Mouse (Mus musculus) A20 (cell line): ENCODE data around the gene Clasp1.

Experiments
- DNase-seq: peaks from one replicate; pipeline ENCODE4 v3.0.0-alpha.2; 2011; ENCODE audit warnings: low read depth, low spot score

Gene Clasp1

GRCm38 (mm10) chr1:118450891-118451450 lies 62.1 kb downstream of the Clasp1 start:
- DNase-seq = no peak

- no peak for DNase-seq
These were observed 64.7 kb downstream of the Clasp1 start for GRCm38 (mm10) chr1:118453577-118453976.

DNA sequence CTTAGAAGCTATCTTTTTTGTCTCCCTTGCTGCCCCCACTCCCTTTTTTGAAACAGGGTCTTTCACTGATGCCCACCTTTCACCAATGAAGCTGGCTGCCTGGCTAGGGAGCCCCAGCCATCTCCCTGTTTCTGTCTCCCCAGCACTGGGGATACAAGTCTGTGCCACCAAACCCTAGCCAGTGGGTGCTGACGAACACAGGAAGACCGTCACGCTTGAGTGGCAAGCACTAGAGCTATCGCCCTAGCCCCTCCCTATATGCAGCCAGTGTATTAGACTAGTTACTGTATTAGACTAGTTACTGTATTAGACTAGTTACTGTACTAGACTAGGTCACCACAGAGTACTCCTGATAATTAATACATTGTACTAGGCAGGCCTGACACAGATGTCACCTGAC lies 66.0 kb downstream of the Clasp1 start:
- DNase-seq = peak; percentile 68

DNA sequence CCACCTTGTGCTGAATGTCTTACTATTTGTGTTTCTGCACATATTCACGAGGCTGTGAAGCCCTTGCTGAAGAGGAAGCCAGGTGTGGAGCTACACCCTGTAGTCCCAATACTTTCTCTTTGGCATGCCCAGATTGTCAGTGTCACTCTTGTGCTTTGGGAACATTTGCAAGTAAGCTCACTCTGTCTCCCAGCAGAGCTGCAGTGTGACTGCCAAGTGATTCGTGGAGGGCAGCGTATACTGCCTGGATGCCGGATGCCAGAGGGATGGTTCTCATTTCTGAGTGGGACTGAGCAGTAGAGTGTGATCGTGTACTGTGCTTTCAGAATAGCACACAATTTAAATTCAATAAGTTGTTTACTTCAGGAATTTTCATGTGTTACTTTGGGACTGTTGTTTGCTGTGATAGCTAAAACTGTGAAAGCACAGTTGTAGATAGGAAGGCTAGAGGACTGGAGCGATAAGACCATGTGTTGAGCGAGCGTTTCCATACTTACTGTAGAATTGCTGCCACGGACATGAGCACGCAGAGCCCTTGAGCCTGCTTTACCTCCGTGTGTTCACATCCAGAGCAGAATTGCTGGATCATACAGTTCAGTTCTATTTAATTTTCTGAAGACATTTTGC lies 68.5 kb downstream of the Clasp1 start:
- no peak for DNase-seq

- no peak for DNase-seq
These were observed 69.0 kb downstream of the Clasp1 start for GRCm38 (mm10) chr1:118457883-118458259.

DNA sequence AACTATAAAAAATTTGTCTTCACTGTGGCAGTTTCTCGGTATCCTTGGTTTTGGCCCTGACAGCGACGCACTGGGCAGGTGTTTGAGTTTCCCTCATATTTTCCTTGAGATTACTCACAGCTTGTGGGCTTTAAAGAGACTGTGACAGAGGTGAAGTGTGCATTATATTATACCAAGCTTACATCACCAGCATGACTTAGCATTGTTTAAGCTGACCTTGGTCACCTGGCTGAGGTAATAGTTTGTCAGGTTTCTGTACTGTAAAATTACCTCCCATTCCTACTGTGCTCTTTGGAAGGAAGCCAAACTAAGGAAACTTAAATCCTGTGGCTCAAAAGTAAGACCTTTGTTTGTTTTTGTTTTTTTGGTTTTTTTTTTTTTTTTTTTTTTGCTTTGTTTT lies 69.4 kb downstream of the Clasp1 start:
- no peak for DNase-seq

DNA sequence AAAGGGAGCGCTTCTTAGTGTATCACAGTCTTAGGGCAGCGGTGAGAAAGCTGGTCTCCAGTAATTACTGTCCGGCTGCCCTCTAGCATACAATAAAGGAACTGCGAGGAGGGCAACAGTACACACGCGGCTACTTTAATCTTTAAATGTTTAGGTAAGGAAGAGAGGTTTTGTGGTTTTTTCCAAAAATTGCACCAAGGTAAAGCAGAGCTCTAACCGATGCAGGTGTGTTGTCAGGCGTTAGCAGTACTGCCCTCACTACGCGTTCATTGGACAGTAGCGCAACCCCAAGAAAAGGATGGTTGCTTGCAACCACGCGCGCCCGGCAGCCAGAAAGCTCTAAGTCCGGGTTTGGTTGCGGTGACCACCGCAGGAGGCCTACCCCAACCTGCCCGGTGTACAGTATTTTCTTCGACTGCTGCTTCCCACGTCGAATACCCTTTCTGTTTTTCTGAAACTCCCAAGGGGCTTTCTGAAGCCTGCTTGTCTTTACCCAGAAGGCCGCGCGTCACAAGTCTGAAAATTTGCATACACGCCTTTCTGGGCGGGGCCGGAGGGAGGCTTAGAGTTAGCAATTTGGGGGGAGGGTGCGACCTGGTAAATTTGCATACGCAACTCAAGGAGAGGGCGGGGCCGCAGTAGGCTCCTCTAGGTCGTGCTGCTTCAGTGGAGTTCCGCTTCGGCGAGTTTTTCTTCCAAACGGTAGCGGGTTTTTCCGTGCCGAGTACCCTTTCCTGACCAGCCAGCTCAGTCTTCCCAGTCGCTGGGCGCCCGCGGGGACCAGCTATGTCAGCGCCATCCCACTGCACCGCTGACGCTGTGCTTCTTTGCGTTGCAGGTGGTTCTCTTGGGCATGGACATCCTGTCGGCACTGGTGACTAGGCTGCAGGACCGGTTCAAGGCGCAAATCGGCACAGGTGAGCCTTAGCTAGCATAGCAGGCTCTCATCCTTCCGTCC lies 70.4 kb downstream of the Clasp1 start:
- peak; percentile 99 for DNase-seq

GRCm38 (mm10) chr1:118460716-118461115 lies 71.9 kb downstream of the Clasp1 start:
- no peak for DNase-seq

GRCm38 (mm10) chr1:118466041-118466440 lies 77.2 kb downstream of the Clasp1 start:
- DNase-seq = peak; percentile 37

GRCm38 (mm10) chr1:118472386-118472785 lies 83.5 kb downstream of the Clasp1 start:
- DNase-seq = no peak

- DNase-seq = peak; percentile 51
These were observed 88.1 kb downstream of the Clasp1 start for GRCm38 (mm10) chr1:118476919-118477318.

- DNase-seq = no peak
These were observed 90.4 kb downstream of the Clasp1 start for GRCm38 (mm10) chr1:118479246-118479645.

GRCm38 (mm10) chr1:118480484-118481364 lies 91.9 kb downstream of the Clasp1 start:
- DNase-seq = no peak

DNA sequence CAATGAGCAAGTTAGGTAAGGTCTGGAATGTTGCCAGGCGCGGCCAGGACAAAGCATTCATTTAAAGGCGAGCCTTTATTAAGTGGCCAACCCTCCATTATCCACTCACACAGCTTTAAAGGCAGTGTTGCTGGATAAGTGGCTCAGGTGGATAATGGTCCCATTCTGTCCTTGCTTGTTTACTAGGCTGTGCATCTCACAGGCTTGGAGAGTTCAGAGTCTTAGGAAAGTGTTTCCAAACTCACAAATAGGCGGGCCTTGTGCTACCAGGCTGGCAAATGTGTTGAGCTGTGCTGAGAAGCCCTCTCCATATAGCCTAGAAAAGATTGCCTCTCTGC lies 92.5 kb downstream of the Clasp1 start:
- no peak for DNase-seq

DNA sequence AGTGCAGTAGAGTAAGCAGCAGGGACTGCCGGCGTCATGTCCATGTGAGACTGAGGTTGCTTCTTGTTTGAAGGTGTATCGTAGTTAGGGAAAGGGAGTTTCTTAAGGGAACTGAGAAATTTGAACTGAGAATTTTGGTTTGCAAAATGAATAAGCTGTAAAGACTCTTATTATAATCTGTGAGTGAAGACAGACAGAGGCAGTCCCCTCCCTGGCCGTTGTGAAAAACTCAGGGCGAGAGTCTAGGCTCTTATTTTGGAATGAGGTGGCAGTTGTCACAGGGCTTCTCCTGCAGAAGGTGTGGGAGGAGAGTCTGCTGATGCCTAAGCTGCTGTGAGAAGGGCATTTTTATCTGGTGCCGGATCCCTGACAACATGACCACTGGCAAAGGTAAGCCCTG lies 92.8 kb downstream of the Clasp1 start:
- peak; percentile 22 for DNase-seq

GRCm38 (mm10) chr1:118482285-118483019 lies 93.6 kb downstream of the Clasp1 start:
- peak; percentile 30 for DNase-seq

- no peak for DNase-seq
These were observed 94.7 kb downstream of the Clasp1 start for GRCm38 (mm10) chr1:118483504-118484096.

DNA sequence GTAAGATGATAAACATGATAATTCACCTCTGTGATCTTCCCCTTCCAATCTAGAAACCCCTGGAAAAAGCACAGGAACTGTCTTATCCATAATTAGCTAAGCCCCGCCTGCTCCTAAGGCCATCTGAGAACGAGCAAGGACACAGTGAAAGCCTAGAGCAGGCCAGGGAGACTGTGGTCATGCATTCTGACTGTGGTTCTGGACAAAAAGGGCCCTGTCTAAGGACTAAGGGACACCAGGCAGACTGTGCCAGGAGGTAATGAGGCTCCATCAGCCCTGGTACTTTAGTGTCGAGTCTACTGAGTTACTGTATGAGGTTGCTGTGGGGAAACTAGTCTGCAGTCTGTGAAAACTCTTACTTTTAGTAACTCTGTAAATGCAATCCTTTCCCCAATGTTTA lies 96.7 kb downstream of the Clasp1 start:
- no peak for DNase-seq

DNA sequence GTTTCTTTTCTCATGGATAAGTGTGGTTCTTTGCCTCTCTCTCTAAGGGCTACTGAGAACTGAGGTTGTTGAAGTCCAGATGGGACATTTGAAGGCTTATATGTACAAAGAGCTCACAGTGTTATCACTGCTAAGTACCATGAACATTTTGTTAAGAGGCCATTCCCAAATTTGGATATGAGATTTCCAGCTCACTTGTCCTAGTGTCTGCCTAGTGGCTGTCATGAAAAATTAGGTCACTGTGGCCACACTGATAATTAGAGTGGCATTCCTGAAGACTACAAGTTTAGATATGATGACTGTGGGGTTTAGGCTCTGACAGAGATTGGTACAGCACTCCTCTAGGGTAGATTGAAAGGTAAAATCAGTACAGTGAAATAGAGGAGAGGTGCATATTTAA lies 97.2 kb downstream of the Clasp1 start:
- no peak for DNase-seq

DNA sequence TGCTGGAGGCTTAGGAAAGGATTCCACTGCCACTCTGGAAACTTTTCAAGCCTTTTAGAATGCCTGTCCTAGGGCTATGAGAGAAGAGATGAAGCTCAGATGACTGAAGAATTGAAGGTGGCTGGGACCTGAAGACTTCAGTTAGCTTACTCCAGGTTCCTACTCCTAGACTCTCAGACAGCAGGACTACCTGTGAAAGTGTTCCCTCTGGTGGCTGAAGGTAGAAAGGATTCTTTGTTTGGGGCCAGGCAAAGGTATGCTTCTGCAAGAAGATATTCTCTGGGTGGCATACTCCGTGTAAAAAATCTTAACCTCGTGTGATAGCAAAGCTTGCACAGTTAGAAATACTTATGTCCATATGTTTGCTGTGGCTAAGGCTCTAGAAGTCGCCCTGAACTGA lies 104.0 kb downstream of the Clasp1 start:
- DNase-seq = peak; percentile 33

- no peak for DNase-seq
These were observed 105.7 kb downstream of the Clasp1 start for GRCm38 (mm10) chr1:118494551-118494950.
